In the genomic region with DNA sequence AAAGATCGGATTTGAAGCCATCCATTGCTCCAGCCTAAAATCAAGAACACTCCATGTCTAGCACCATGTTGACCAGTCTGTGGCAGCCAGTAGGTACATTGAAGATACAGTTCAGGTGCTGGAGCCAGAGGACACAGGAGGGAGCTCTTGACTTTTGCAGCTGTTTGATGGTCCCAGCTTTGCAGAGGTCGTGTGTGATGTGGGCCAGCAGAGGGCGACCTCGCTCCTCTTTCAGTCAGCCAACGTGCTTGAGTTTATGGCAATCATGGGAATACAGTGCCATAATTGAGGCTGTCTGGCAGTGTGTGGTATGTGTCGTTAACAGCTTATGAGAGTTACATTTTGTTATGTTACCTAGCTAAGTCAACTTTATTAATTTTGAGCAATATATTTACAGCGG, we compare ENCODE assay signal across 8 mouse cellular contexts. TPM values are rescaled to one million over a fixed set of nuclear protein-coding genes. Genes with fewer than 3 reads are reported as not detected.
A peak's percentile ranks its signal among the peaks of the same experiment; 100 is the strongest.
DNase-seq lines count a peak whose midpoint lies in the region; ATAC-seq and TF ChIP-seq lines count a peak whose summit lies in the region.

No protein-coding gene starts in this region.

- peak; percentile 40 for DNase-seq in 3134 (ENCODE audit: extremely low read depth, insufficient read length, low spot score)
- peak; percentile 72 to 75 for DNase-seq in adrenal gland, adult 18-20 months (ENCODE audit: low spot score in 2 of 2)
- DNase-seq in embryo, embryonic 11.5 days (ENCODE audit: low read depth, low spot score), result peak; percentile 74
- DNase-seq in gastrocnemius, postnatal 4 days (ENCODE audit: low spot score in 2 of 2), result peak; percentile 53 to 68
- DNase-seq in kidney, adult 8-10 months, result peak; percentile 55 to 78
- peak; percentile 86 for DNase-seq in midbrain, postnatal 0 days (ENCODE audit: low spot score)
- peak; percentile 44 to 61 for DNase-seq in spleen, postnatal 14 days (ENCODE audit: low spot score in 2 of 2)

- no peak overlapping the region for H3K4me3 ChIP-seq in limb, embryonic 12.5 days (replicated peaks)
- no peak overlapping the region for H3K4me3 ChIP-seq in midbrain, postnatal 0 days (ENCODE audit: low read depth, low read length)

- peak; percentile 100 for TF ChIP-seq CTCF in midbrain, postnatal 0 days (IDR thresholded peaks at IDR 0.05)

- H3K27ac ChIP-seq in limb, embryonic 12.5 days, result no peak overlapping the region
- no peak overlapping the region for H3K27ac ChIP-seq in midbrain, postnatal 0 days (ENCODE audit: low read depth, low read length)

- H3K36me3 ChIP-seq in limb, embryonic 12.5 days, result peaks cover 42% of the 10 kb centered on the region
- H3K36me3 ChIP-seq in midbrain, postnatal 0 days (ENCODE audit: insufficient read depth, low read length), result peaks cover 28% of the 10 kb centered on the region

- no peaks in the 10 kb centered on the region for H3K9me3 ChIP-seq in limb, embryonic 12.5 days
- no peaks in the 10 kb centered on the region for H3K9me3 ChIP-seq in midbrain, postnatal 0 days (ENCODE audit: low read length)

- peaks cover 5% of the 10 kb centered on the region for H3K4me1 ChIP-seq in limb, embryonic 12.5 days (replicated peaks)
- no peaks in the 10 kb centered on the region for H3K4me1 ChIP-seq in midbrain, postnatal 0 days (ENCODE audit: insufficient read depth, low read length)

- H3K9ac ChIP-seq in limb, embryonic 12.5 days (replicated peaks), result no peak overlapping the region
- no peak overlapping the region for H3K9ac ChIP-seq in midbrain, postnatal 0 days (replicated peaks; ENCODE audit: low read length, poor library complexity, severe bottlenecking)

- WGBS in limb, embryonic 12.5 days, result 11% methylated on average over 7 of the region's 7 CpGs
- WGBS in midbrain, postnatal 0 days, result 19% methylated on average over 7 of the region's 7 CpGs

- peak; percentile 66 for ATAC-seq in limb, embryonic 12.5 days (ENCODE audit: insufficient number of reproducible peaks, insufficient read depth, low FRiP score, low TSS enrichment, low read depth)
- peak; percentile 77 for ATAC-seq in midbrain, postnatal 0 days (ENCODE audit: low FRiP score)

- no peak overlapping the region for H3K4me2 ChIP-seq in limb, embryonic 12.5 days
- H3K4me2 ChIP-seq in midbrain, postnatal 0 days (ENCODE audit: low read depth, low read length, poor library complexity, severe bottlenecking), result no peak overlapping the region

- peaks cover 12% of the 10 kb centered on the region for H3K27me3 ChIP-seq in limb, embryonic 12.5 days
- no peaks in the 10 kb centered on the region for H3K27me3 ChIP-seq in midbrain, postnatal 0 days (ENCODE audit: insufficient read depth, low read length)

RNA-seq across cellular contexts. Expression of a gene that starts 15.5 kb away (rescaled TPM):
- 1 to 10 TPM; 5.2 to 5.3 TPM for total RNA-seq in adrenal gland, adult 18-20 months (2021)
- total RNA-seq in gastrocnemius, postnatal 4 days (2021), result 10 to 100 TPM in 1 of 2 experiments, 1 to 10 TPM in 1; 8.7 to 11.6 TPM
- 11.1 and 12.1 TPM in 2 replicates for polyA plus RNA-seq in limb, embryonic 12.5 days (2016; fragmentation: Nextera tagmentation; extraction: Ambion mirVana)
- total RNA-seq in midbrain, postnatal 0 days (2014; rRNA removed), result 9.5 and 11.8 TPM in 2 replicates
- polyA plus RNA-seq in midbrain, postnatal 0 days (2015; fragmentation: Nextera tagmentation; extraction: Ambion mirVana), result 7.7 and 9.5 TPM in 2 replicates

RNA-seq across cellular contexts. Expression of a gene that starts 40.0 kb away (rescaled TPM):
- not detected for total RNA-seq in adrenal gland, adult 18-20 months (2021)
- not detected for total RNA-seq in gastrocnemius, postnatal 4 days (2021)
- polyA plus RNA-seq in limb, embryonic 12.5 days (2016; fragmentation: Nextera tagmentation; extraction: Ambion mirVana), result not detected in 2 replicates
- 0.60 and 1.0 TPM in 2 replicates for total RNA-seq in midbrain, postnatal 0 days (2014; rRNA removed)
- 0.18 TPM in 1 of 2 replicates, not detected in the other for polyA plus RNA-seq in midbrain, postnatal 0 days (2015; fragmentation: Nextera tagmentation; extraction: Ambion mirVana)

RNA-seq across cellular contexts. Expression of a gene that starts 58.5 kb away (rescaled TPM):
- total RNA-seq in adrenal gland, adult 18-20 months (2021), result 100 to 1,000 TPM; 111 to 122 TPM
- 100 to 1,000 TPM; 109 to 112 TPM for total RNA-seq in gastrocnemius, postnatal 4 days (2021)
- polyA plus RNA-seq in limb, embryonic 12.5 days (2016; fragmentation: Nextera tagmentation; extraction: Ambion mirVana), result 135 and 141 TPM in 2 replicates
- total RNA-seq in midbrain, postnatal 0 days (2014; rRNA removed), result 136 and 137 TPM in 2 replicates
- polyA plus RNA-seq in midbrain, postnatal 0 days (2015; fragmentation: Nextera tagmentation; extraction: Ambion mirVana), result 122 and 129 TPM in 2 replicates
